Mouse (Mus musculus) brain, embryonic 14.5 days (tissue): ENCODE results near the gene Nxf1. TPM values are rescaled to one million over a fixed set of nuclear protein-coding genes. Genes with fewer than 3 reads are reported as not detected.

Source experiments
- DNase-seq: peaks from one replicate; pipeline ENCODE4 v3.0.0-alpha.2; 2011; ENCODE audit warnings: low read depth
- CTCF ChIP-seq: fragments of 200-500 bp; IDR thresholded peaks from 2 replicates; pipeline ENCODE4 v1.5.1; 2012; ENCODE audit warnings: inconsistent platforms, mild to moderate bottlenecking, moderate library complexity, borderline replicate concordance; ENCODE audit not compliant: insufficient read depth, insufficient read length; ENCODE audit errors: extremely low read depth
- POLR2A ChIP-seq: fragments of 200-500 bp; IDR thresholded peaks from 2 replicates; pipeline ENCODE4 v1.6.1; 2012; ENCODE audit warnings: mild to moderate bottlenecking, inconsistent platforms, borderline replicate concordance; ENCODE audit not compliant: poor library complexity, insufficient read depth, insufficient read length, severe bottlenecking; ENCODE audit errors: extremely low read depth
- polyA plus RNA-seq: library from polyadenylated mRNA; depleted of rRNA; stranded (reverse); fragments of >200 nt; gene quantifications from 2 replicates; pipeline ENCODE4 v1.2.3, GENCODE M21; 2012; rRNA removed

The Nxf1 gene
- 176 and 264 TPM in 2 replicates for polyA plus RNA-seq

- TF ChIP-seq POLR2A (peak; percentile 75), CTCF (no peak)
- peak; percentile 97 for DNase-seq
These were observed at the start of gene Nxf1 for GRCm38 (mm10) chr19:8756635-8757387. Nxf1 (plus strand) TSS chr19:8757073.

GRCm38 (mm10) chr19:8708954-8709353 lies 47.9 kb upstream of the Nxf1 start:
- no peak for TF ChIP-seq POLR2A
- TF ChIP-seq CTCF, result no peak
- no peak for DNase-seq

GRCm38 (mm10) chr19:8710057-8710456 lies 46.8 kb upstream of the Nxf1 start:
- TF ChIP-seq CTCF (no peak), POLR2A (no peak)

GRCm38 (mm10) chr19:8711506-8711905 lies 45.4 kb upstream of the Nxf1 start:
- no peak for DNase-seq

More at GRCm38 (mm10) chr19:8710057-8710456, 46.8 kb upstream of the Nxf1 start:
- peak; percentile 53 for DNase-seq

GRCm38 (mm10) chr19:8711949-8712869 lies 44.7 kb upstream of the Nxf1 start:
- TF ChIP-seq POLR2A, result no peak
- no peak for TF ChIP-seq CTCF
- no peak for DNase-seq

More at GRCm38 (mm10) chr19:8711506-8711905, 45.4 kb upstream of the Nxf1 start:
- TF ChIP-seq POLR2A (no peak), CTCF (no peak)

- DNase-seq, result peak; percentile 93
- 0 out of 2 replicates have a peak, but pooled peaks have one; percentile 11 for TF ChIP-seq POLR2A
- TF ChIP-seq CTCF, result no peak
These were observed 44.0 kb upstream of the Nxf1 start for GRCm38 (mm10) chr19:8712870-8713305.

GRCm38 (mm10) chr19:8713306-8713996 lies 43.4 kb upstream of the Nxf1 start:
- DNase-seq, result peak; percentile 96
- peak; percentile 69 for TF ChIP-seq CTCF
- peak; percentile 60; the same call in 1 of the 2 replicates for TF ChIP-seq POLR2A

- DNase-seq, result no peak
- no peak for TF ChIP-seq POLR2A
These were observed 42.7 kb upstream of the Nxf1 start for GRCm38 (mm10) chr19:8713997-8714652.

GRCm38 (mm10) chr19:8714653-8715481 lies 42.0 kb upstream of the Nxf1 start:
- no peak for TF ChIP-seq POLR2A
- TF ChIP-seq CTCF, result no peak
- DNase-seq, result no peak
